Mouse (Mus musculus) C2C12 (cell line): ENCODE data around the gene Lhx1.

Experiments
- CTCF ChIP-seq: IDR thresholded peaks from one replicate; pipeline ENCODE4 v1.5.1; 2011; ENCODE audit not compliant: control insufficient read depth, insufficient read depth, insufficient read length
- FOSL1 ChIP-seq: IDR thresholded peaks from one replicate; pipeline ENCODE4 v1.8.0; 2011; ENCODE audit warnings: mild to moderate bottlenecking, low read length; ENCODE audit not compliant: poor library complexity, insufficient read depth, severe bottlenecking

- TF ChIP-seq CTCF (no peak), FOSL1 (no peak)
These were observed 6.3 kb downstream of the Lhx1 start for GRCm38 (mm10) chr11:84519036-84519435.
